ENCODE assay signal across 19 mouse cellular contexts in genomic region chr13:63344481-63344880, GRCm38 (mm10).
"Had no signal": no experiment of that assay in that cellular context is flagged by ENCODE, and none has a peak within 500 bp of the region (broad histone marks: within the 10 kb centered on the region; RNA-seq: fewer than 3 reads in every experiment).

No protein-coding gene starts in this region.

- DNase-seq: gastrocnemius, postnatal 14 days; gastrocnemius, postnatal 36 days; heart, adult 18-20 months; heart, postnatal 10 days; kidney, adult 11 months; kidney, adult 8-10 months; kidney, postnatal 10 days; kidney, postnatal 25 days; kidney, postnatal 4 days had no signal

- H3K9me3 ChIP-seq: heart, embryonic 12.5 days; hindbrain, embryonic 13.5 days; hindbrain, embryonic 15.5 days; limb, embryonic 13.5 days; limb, embryonic 15.5 days; liver, embryonic 12.5 days had no signal

- H3K4me1 ChIP-seq: heart, embryonic 12.5 days; hindbrain, embryonic 13.5 days; hindbrain, embryonic 15.5 days; limb, embryonic 13.5 days; limb, embryonic 15.5 days; liver, embryonic 12.5 days had no signal

- H3K27me3 ChIP-seq: heart, embryonic 12.5 days; hindbrain, embryonic 13.5 days; hindbrain, embryonic 15.5 days; limb, embryonic 13.5 days; limb, embryonic 15.5 days; liver, embryonic 12.5 days had no signal

- H3K36me3 ChIP-seq: hindbrain, embryonic 15.5 days; limb, embryonic 15.5 days had no signal

- H3K4me3 ChIP-seq: heart, embryonic 12.5 days; hindbrain, embryonic 13.5 days; hindbrain, embryonic 15.5 days; layer of hippocampus, adult 2 months; left cerebral cortex, adult 2 months; limb, embryonic 13.5 days; limb, embryonic 15.5 days; liver, embryonic 12.5 days had no signal

- H3K27ac ChIP-seq: hindbrain, embryonic 13.5 days; hindbrain, embryonic 15.5 days; hindbrain, postnatal 0 days; layer of hippocampus, adult 2 months; left cerebral cortex, adult 2 months; limb, embryonic 13.5 days; limb, embryonic 15.5 days; liver, embryonic 12.5 days; liver, embryonic 14.5 days had no signal
